Mouse (Mus musculus) small intestine, adult 2 months (tissue): ENCODE measurements around the gene Ms4a4c.

Source experiments
- CTCF ChIP-seq: fragments of 200-500 bp; IDR thresholded peaks from 2 replicates; pipeline ENCODE4 v1.5.1; 2012; ENCODE audit warnings: low read depth, mild to moderate bottlenecking, control low read depth, inconsistent platforms, low read length, moderate library complexity, mixed read lengths; ENCODE audit not compliant: insufficient replicate concordance, insufficient read length; ENCODE audit errors: extremely low read depth
- POLR2A ChIP-seq: fragments of 200-500 bp; IDR thresholded peaks from 2 replicates; pipeline ENCODE4 v1.6.1; 2012; ENCODE audit warnings: low read depth, mild to moderate bottlenecking, control low read depth, inconsistent platforms, low read length, moderate library complexity

GRCm38 (mm10) chr19:11388949-11389348 is 15.6 kb upstream of the Ms4a4c start:
- no peak for TF ChIP-seq CTCF
- no peak for TF ChIP-seq POLR2A
